Mouse (Mus musculus) gastrocnemius, postnatal 14 days (tissue): ENCODE measurements around the gene Dyrk2. TPM values are rescaled to one million over a fixed set of nuclear protein-coding genes. Genes with fewer than 3 reads are reported as not detected.

Source experiments
- DNase-seq: peaks from one replicate; pipeline ENCODE4 v3.0.0; 2021; ENCODE audit warnings: mixed read lengths
- intact Hi-C: fragments of 180-260 bp; cut with DNase I; formaldehyde crosslinking; loops from one replicate; pipeline ENCODE4 v1.15.1; 2025; ENCODE audit warnings: low total_unique reads
- total RNA-seq, 2 experiments: library from RNA; stranded (reverse); gene quantifications; 2 replicates each; pipeline ENCODE4 v1.2.3; 2021

Gene Dyrk2
- total RNA-seq, 2 experiments from 2014 or later, result 44.3 to 74.0 TPM

- no peak for DNase-seq
- intact Hi-C loops, result no loop called here
Observed at GRCm38 (mm10) chr10:118854641-118855040, 15.4 kb downstream of the Dyrk2 start.

- DNase-seq, result no peak
- intact Hi-C loops, result no loop called here
Observed at GRCm38 (mm10) chr10:118852554-118852953, 17.5 kb downstream of the Dyrk2 start.

GRCm38 (mm10) chr10:118848501-118848900 is 21.5 kb downstream of the Dyrk2 start:
- no peak for DNase-seq
- intact Hi-C loops, result no loop called here

GRCm38 (mm10) chr10:118846991-118847545 is 22.9 kb downstream of the Dyrk2 start:
- no peak for DNase-seq
- intact Hi-C loops, result no loop called here

GRCm38 (mm10) chr10:118840598-118840997 is 29.4 kb downstream of the Dyrk2 start:
- intact Hi-C loops, result no loop called here
- no peak for DNase-seq

- no peak for DNase-seq
- intact Hi-C loops, result no loop called here
Observed at GRCm38 (mm10) chr10:118839343-118840141, 30.5 kb downstream of the Dyrk2 start.

- intact Hi-C loops, result no loop called here
- DNase-seq, result no peak
Observed at GRCm38 (mm10) chr10:118837636-118838035, 32.4 kb downstream of the Dyrk2 start.

GRCm38 (mm10) chr10:118831190-118831589 is 38.8 kb downstream of the Dyrk2 start:
- no peak for DNase-seq
- intact Hi-C loops, result no loop called here

- DNase-seq, result no peak
- intact Hi-C loops, result no loop called here
Observed at GRCm38 (mm10) chr10:118829641-118830040, 40.4 kb downstream of the Dyrk2 start.

- DNase-seq, result no peak
- intact Hi-C loops, result no loop called here
Observed at GRCm38 (mm10) chr10:118827116-118827515, 42.9 kb downstream of the Dyrk2 start.

- intact Hi-C loops, result no loop called here
- DNase-seq, result no peak
Observed at GRCm38 (mm10) chr10:118824830-118825229, 45.2 kb downstream of the Dyrk2 start.

- DNase-seq, result peak; percentile 69
- intact Hi-C loops, result no loop called here
Observed at GRCm38 (mm10) chr10:118820901-118821300, 49.1 kb downstream of the Dyrk2 start.

- intact Hi-C loops, result no loop called here
- no peak for DNase-seq
Observed at GRCm38 (mm10) chr10:118819846-118820245, 50.2 kb downstream of the Dyrk2 start.

GRCm38 (mm10) chr10:118817089-118817488 is 52.9 kb downstream of the Dyrk2 start:
- intact Hi-C loops, result no loop called here

GRCm38 (mm10) chr10:118811945-118812344 is 58.1 kb downstream of the Dyrk2 start:
- intact Hi-C loops, result no loop called here

More at GRCm38 (mm10) chr10:118817089-118817488, 52.9 kb downstream of the Dyrk2 start:
- DNase-seq, result no peak

GRCm38 (mm10) chr10:118810908-118811711 is 58.9 kb downstream of the Dyrk2 start:
- DNase-seq, result peak; percentile 16

More at GRCm38 (mm10) chr10:118811945-118812344, 58.1 kb downstream of the Dyrk2 start:
- DNase-seq, result no peak

More at GRCm38 (mm10) chr10:118810908-118811711, 58.9 kb downstream of the Dyrk2 start:
- intact Hi-C loops, result no loop called here
